Mouse (Mus musculus) heart, adult 2 months (tissue): ENCODE data around the gene Olfr1358. TPM values are rescaled to one million over a fixed set of nuclear protein-coding genes. Genes with fewer than 3 reads are reported as not detected.
A peak's percentile ranks its signal among the peaks of the same experiment; 100 is the strongest.
"Not testable (repeated sequence)": the region's sequence is repeated elsewhere in the genome, so short reads cannot be mapped to it uniquely, and the experiment has no call there.

Experiments
- DNase-seq, 2 experiments: peaks; one replicate each; pipeline ENCODE4 v3.0.0; 2021
- H3K27ac ChIP-seq: fragments of 200-600 bp; 2 replicates; pipeline ENCODE4 v1.8.1; 2022
- H3K27me3 ChIP-seq: fragments of 200-500 bp; 2 replicates; pipeline ENCODE4 v1.6.1; 2012; ENCODE audit warnings: mild to moderate bottlenecking, low read length, inconsistent platforms, mixed read lengths; ENCODE audit not compliant: control insufficient read depth, insufficient read depth
- H3K36me3 ChIP-seq: fragments of 200-500 bp; 2 replicates; pipeline ENCODE4 v1.6.1; 2012; ENCODE audit warnings: low read length, inconsistent platforms; ENCODE audit not compliant: control insufficient read depth, insufficient read depth
- H3K4me1 ChIP-seq: fragments of 200-500 bp; 2 replicates; pipeline ENCODE4 v1.6.1; 2011; ENCODE audit warnings: low read length; ENCODE audit not compliant: control insufficient read depth, insufficient read depth
- H3K4me3 ChIP-seq: fragments of 200-600 bp; 2 replicates; pipeline ENCODE4 v1.8.1; 2022
- H3K79me2 ChIP-seq: fragments of 200-500 bp; replicated peaks from 2 replicates; pipeline ENCODE4 v1.6.1; 2012; ENCODE audit warnings: mild to moderate bottlenecking, inconsistent platforms, low read length, moderate library complexity, mixed read lengths; ENCODE audit not compliant: control insufficient read depth, insufficient read depth
- H3K9ac ChIP-seq: fragments of 200-500 bp; 2 replicates; pipeline ENCODE4 v1.6.1; 2012; ENCODE audit warnings: low read depth, mild to moderate bottlenecking, control low read depth, inconsistent platforms, low read length, mixed read lengths
- CTCF ChIP-seq: fragments of 200-600 bp; IDR thresholded peaks from 2 replicates; pipeline ENCODE4 v1.8.1; 2022; ENCODE audit warnings: antibody characterized with exemption, mild to moderate bottlenecking, moderate library complexity
- EP300 ChIP-seq: fragments of 200-500 bp; IDR thresholded peaks from 2 replicates; pipeline ENCODE4 v1.6.1; 2011; ENCODE audit warnings: low read depth, low read length, control low read depth; ENCODE audit not compliant: insufficient read depth
- POLR2A ChIP-seq: fragments of 200-500 bp; IDR thresholded peaks from 2 replicates; pipeline ENCODE4 v1.6.1; 2011; ENCODE audit warnings: mild to moderate bottlenecking, low read depth, low read length, control low read depth; ENCODE audit not compliant: insufficient read depth
- WGBS: fragments of 180-500 bp; shearing (Covaris S2); methylation state at CpG from one replicate; pipeline ENCODE4 v1.1.7; 2018; 5-methylcytosine and 5-hydroxymethylcytosine counted together
- intact Hi-C: fragments of 180-260 bp; cut with DNase I; formaldehyde crosslinking; loops from one replicate; pipeline ENCODE4 v1.15.1; 2025
- polyA plus RNA-seq: library from polyadenylated mRNA; depleted of rRNA; stranded (reverse); fragments of >200 nt; gene quantifications from 2 replicates; pipeline ENCODE4 v1.2.3, GENCODE M21; 2012
- total RNA-seq, 2 experiments: library from RNA; stranded (reverse); gene quantifications; 2 replicates each; pipeline ENCODE4 v1.2.3; 2021

Gene Olfr1358
- total and polyA plus RNA-seq, 3 experiments, result not detected

GRCm38 (mm10) chr10:78476821-78477220 is 40.4 kb upstream of the Olfr1358 start:
- Histone ChIP-seq H3K9ac (no peak overlapping the region), H3K27ac (no peak overlapping the region), H3K27me3 (no peaks in the 10 kb centered on the region), H3K36me3 (no peaks in the 10 kb centered on the region), H3K4me1 (no peaks in the 10 kb centered on the region), H3K4me3 (no peak overlapping the region), H3K79me2 (no peaks in the 10 kb centered on the region)
- intact Hi-C loops, result no loop called here
- WGBS, result 57% methylated on average over 4 of the region's 4 CpGs
- TF ChIP-seq POLR2A, result no peak
- no peak for TF ChIP-seq CTCF
- no peak for TF ChIP-seq EP300
- no peak for DNase-seq

GRCm38 (mm10) chr10:78480954-78481927 is 36.0 kb upstream of the Olfr1358 start:
- peak overlapping the region; percentile 44 for H3K4me3 ChIP-seq
- H3K79me2 ChIP-seq, result no peaks in the 10 kb centered on the region
- WGBS, result 37% methylated on average over 21 of the region's 21 CpGs
- TF ChIP-seq POLR2A, result no peak
- no peak for TF ChIP-seq CTCF
- TF ChIP-seq EP300, result no peak
- no peaks in the 10 kb centered on the region; the same call in 1 of the 2 replicates for H3K4me1 ChIP-seq
- no peak overlapping the region; the same call in 1 of the 2 replicates for H3K9ac ChIP-seq
- intact Hi-C loops, result no loop called here
- no peaks in the 10 kb centered on the region for H3K36me3 ChIP-seq
- no peaks in the 10 kb centered on the region; the same call in 1 of the 2 replicates for H3K27me3 ChIP-seq
- DNase-seq, result no peak
- no peak overlapping the region for H3K27ac ChIP-seq

- H3K27me3 ChIP-seq, result no peaks in the 10 kb centered on the region; the same call in 1 of the 2 replicates
- H3K27ac ChIP-seq, result no peak overlapping the region
- no peaks in the 10 kb centered on the region; the same call in 1 of the 2 replicates for H3K4me1 ChIP-seq
- intact Hi-C loops, result no loop called here
- DNase-seq, result peak; percentile 45 to 68
- peak overlapping the region; percentile 52 for H3K9ac ChIP-seq
- peak overlapping the region; percentile 44 for H3K4me3 ChIP-seq
- no peak for TF ChIP-seq EP300
- TF ChIP-seq POLR2A, result 0 out of 2 replicates have a peak, but pooled peaks have one; percentile 19
- TF ChIP-seq CTCF, result peak; percentile 22
- WGBS, result 1% methylated on average over 35 of the region's 35 CpGs
- no peaks in the 10 kb centered on the region for H3K36me3 ChIP-seq
- no peaks in the 10 kb centered on the region for H3K79me2 ChIP-seq
Observed at GRCm38 (mm10) chr10:78481928-78482499, 35.2 kb upstream of the Olfr1358 start.

GRCm38 (mm10) chr10:78485369-78485768 is 31.9 kb upstream of the Olfr1358 start:
- intact Hi-C loops, H3K79me2 ChIP-seq, H3K36me3 ChIP-seq, H3K4me1 ChIP-seq, DNase-seq, H3K9ac ChIP-seq, H3K4me3 ChIP-seq, H3K27me3 ChIP-seq, H3K27ac ChIP-seq: not testable (repeated sequence)
- 56% methylated on average over 2 of the region's 2 CpGs for WGBS

GRCm38 (mm10) chr10:78486871-78487270 is 30.4 kb upstream of the Olfr1358 start:
- Histone ChIP-seq H3K79me2 (no peaks in the 10 kb centered on the region), H3K36me3 (no peaks in the 10 kb centered on the region), H3K4me1 (no peaks in the 10 kb centered on the region; the same call in 1 of the 2 replicates), H3K27me3 (peaks cover 3% of the 10 kb centered on the region), H3K27ac (no peak overlapping the region), H3K9ac (no peak overlapping the region), H3K4me3 (no peak overlapping the region)
- WGBS, result 74% methylated on average over 5 of the region's 5 CpGs
- intact Hi-C loops, result loop anchor here (2.0 kb wide), 1 partner anchor 46 kb away; no protein-coding TSS in a partner anchor
- no peak for TF ChIP-seq POLR2A
- TF ChIP-seq EP300, result no peak
- DNase-seq, result no peak

- no peaks in the 10 kb centered on the region for H3K4me1 ChIP-seq
- DNase-seq, result peak; percentile 82 to 86
- TF ChIP-seq CTCF (peak; percentile 95), POLR2A (no peak), EP300 (peak; percentile 72; the same call in 1 of the 2 replicates)
- peak overlapping the region; percentile 70 for H3K9ac ChIP-seq
- WGBS, result 10% methylated on average over 26 of the region's 26 CpGs
- H3K36me3 ChIP-seq, result no peaks in the 10 kb centered on the region
- no peak overlapping the region for H3K4me3 ChIP-seq
- no peaks in the 10 kb centered on the region for H3K79me2 ChIP-seq
- H3K27ac ChIP-seq, result no peak overlapping the region
- intact Hi-C loops, result loop anchor here (2.0 kb wide), 1 partner anchor 47 kb away; no protein-coding TSS in a partner anchor
- H3K27me3 ChIP-seq, result peaks cover 3% of the 10 kb centered on the region
Observed at GRCm38 (mm10) chr10:78487431-78488086, 29.7 kb upstream of the Olfr1358 start.
